Mouse (Mus musculus) embryonic facial prominence, embryonic 10.5 days (tissue): ENCODE data around the gene Creb1. TPM values are rescaled to one million over a fixed set of nuclear protein-coding genes. Genes with fewer than 3 reads are reported as not detected.

ENCODE experiments used
- DNase-seq: peaks from one replicate; pipeline ENCODE4 v3.0.0-alpha.2; 2017; ENCODE audit warnings: low spot score
- H3K27ac ChIP-seq: fragments of 300-500 bp; sonication (generic); replicated peaks from 2 replicates; pipeline ENCODE4 v1.5.1; 2016; ENCODE audit warnings: mild to moderate bottlenecking
- H3K27me3 ChIP-seq: fragments of 300-500 bp; sonication (generic); replicated peaks from 2 replicates; pipeline ENCODE4 v1.6.1; 2016; ENCODE audit warnings: low read depth, mild to moderate bottlenecking; ENCODE audit not compliant: poor library complexity, severe bottlenecking
- H3K36me3 ChIP-seq: fragments of 300-500 bp; sonication (generic); replicated peaks from 2 replicates; pipeline ENCODE4 v1.6.1; 2016; ENCODE audit warnings: mild to moderate bottlenecking, moderate library complexity
- H3K4me1 ChIP-seq: fragments of 300-500 bp; sonication (generic); 2 replicates; pipeline ENCODE4 v1.6.1; 2016
- H3K4me3 ChIP-seq: fragments of 300-500 bp; sonication (generic); 2 replicates; pipeline ENCODE4 v1.5.1; 2016; ENCODE audit warnings: mild to moderate bottlenecking, moderate library complexity
- H3K9me3 ChIP-seq: fragments of 300-500 bp; sonication (generic); 2 replicates; pipeline ENCODE4 v1.6.1; 2016; ENCODE audit warnings: mild to moderate bottlenecking
- WGBS: fragments of 180-500 bp; shearing (Covaris S2); methylation state at CpG from one replicate; pipeline ENCODE4 v1.1.7; 2016; 5-methylcytosine and 5-hydroxymethylcytosine counted together
- polyA plus RNA-seq: library from polyadenylated mRNA; unstranded; fragments of >200 nt; fragmentation: Nextera tagmentation; extraction: Ambion mirVana; gene quantifications from 2 replicates; pipeline ENCODE4 v1.2.1, GENCODE M21; 2016

The Creb1 gene
- 48.4 and 48.5 TPM in 2 replicates for polyA plus RNA-seq

- Histone ChIP-seq H3K4me3 (peak within 1 kb of the TSS; percentile 91), H3K36me3 (peaks cover 9% of the 10 kb centered on the region), H3K4me1 (peaks cover 32% of the 10 kb centered on the region), H3K27me3 (no peaks in the 10 kb centered on the region), H3K9me3 (no peaks in the 10 kb centered on the region), H3K27ac (peak within 1 kb of the TSS; percentile 98)
- peak; percentile 99 for DNase-seq
- 4% methylated on average over 119 of the region's 119 CpGs for WGBS
Observed at GRCm38 (mm10) chr1:64532589-64533470, at the start of gene Creb1. Gene Creb1 (plus strand): TSS chr1:64532645.

DNA sequence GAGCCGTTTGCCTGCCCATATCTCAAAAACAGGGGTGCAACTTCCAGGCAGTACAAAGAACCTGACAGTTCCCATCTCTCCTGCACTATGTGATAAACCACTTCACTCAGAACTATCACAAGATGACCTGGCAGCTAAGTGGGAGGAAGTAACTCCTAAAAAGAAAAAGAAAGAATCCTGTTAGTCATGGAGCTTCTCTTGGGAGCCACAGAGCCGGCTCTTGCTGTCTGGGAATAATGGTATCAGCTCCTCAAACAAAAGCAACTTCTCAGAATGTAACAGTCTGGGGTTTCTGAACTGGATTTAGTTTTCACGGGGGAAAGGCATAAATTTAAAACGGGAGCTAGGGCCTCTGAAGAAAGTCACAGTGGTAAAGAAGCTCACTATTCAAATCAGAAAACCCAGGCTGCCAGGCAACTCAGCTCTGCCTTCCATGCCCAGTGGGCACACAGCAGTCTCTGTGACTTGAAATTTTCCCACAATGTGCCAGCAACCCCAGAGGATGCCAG lies 43.9 kb upstream of the Creb1 start:
- DNase-seq = no peak
- Histone ChIP-seq H3K9me3 (no peaks in the 10 kb centered on the region), H3K36me3 (no peaks in the 10 kb centered on the region), H3K27me3 (no peaks in the 10 kb centered on the region), H3K27ac (no peak overlapping the region), H3K4me1 (no peaks in the 10 kb centered on the region), H3K4me3 (no peak overlapping the region)
- 41% methylated on average over 4 of the region's 4 CpGs for WGBS

GRCm38 (mm10) chr1:64496803-64497202 lies 35.6 kb upstream of the Creb1 start:
- no peaks in the 10 kb centered on the region for H3K4me1 ChIP-seq
- H3K27me3 ChIP-seq = no peaks in the 10 kb centered on the region
- no peaks in the 10 kb centered on the region for H3K9me3 ChIP-seq
- no peaks in the 10 kb centered on the region for H3K36me3 ChIP-seq
- no peak for DNase-seq
- no peak overlapping the region for H3K27ac ChIP-seq
- H3K4me3 ChIP-seq = no peak overlapping the region

GRCm38 (mm10) chr1:64501382-64502140 lies 30.9 kb upstream of the Creb1 start:
- no peaks in the 10 kb centered on the region for H3K36me3 ChIP-seq
- no peak overlapping the region for H3K27ac ChIP-seq
- no peaks in the 10 kb centered on the region for H3K4me1 ChIP-seq
- H3K4me3 ChIP-seq = no peak overlapping the region
- no peaks in the 10 kb centered on the region for H3K27me3 ChIP-seq
- no peak for DNase-seq
- H3K9me3 ChIP-seq = no peaks in the 10 kb centered on the region

- H3K27ac ChIP-seq = no peak overlapping the region
- H3K9me3 ChIP-seq = no peaks in the 10 kb centered on the region
- 86% methylated on average over 7 of the region's 7 CpGs for WGBS
- H3K4me3 ChIP-seq = no peak overlapping the region
- DNase-seq = no peak
- H3K36me3 ChIP-seq = no peaks in the 10 kb centered on the region
- no peaks in the 10 kb centered on the region for H3K27me3 ChIP-seq
- no peaks in the 10 kb centered on the region for H3K4me1 ChIP-seq
Observed at GRCm38 (mm10) chr1:64508479-64509096, 23.9 kb upstream of the Creb1 start.

DNA sequence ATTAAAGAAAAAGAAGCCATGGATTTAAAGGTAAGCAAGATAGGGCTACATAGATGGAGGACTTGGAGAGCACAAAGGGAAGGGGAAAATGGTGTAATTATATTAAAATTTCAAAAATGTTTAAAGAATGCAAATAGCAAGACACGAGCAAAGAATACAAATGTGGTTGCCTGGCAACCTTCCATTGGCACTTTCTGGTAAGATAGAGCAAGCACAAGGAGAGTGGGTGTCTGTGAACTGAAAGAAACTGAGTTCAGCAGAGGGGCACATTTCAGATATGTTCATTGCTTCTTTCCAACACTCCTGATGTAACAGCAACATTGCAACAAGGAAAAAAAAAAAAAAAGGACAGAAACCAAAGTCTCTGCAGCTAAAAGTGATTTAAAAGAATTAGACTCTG lies 22.8 kb upstream of the Creb1 start:
- Histone ChIP-seq H3K9me3 (no peaks in the 10 kb centered on the region), H3K36me3 (no peaks in the 10 kb centered on the region), H3K27me3 (no peaks in the 10 kb centered on the region), H3K4me3 (no peak overlapping the region), H3K27ac (no peak overlapping the region), H3K4me1 (no peaks in the 10 kb centered on the region)
- WGBS = 73% methylated on average over 1 of the region's 1 CpGs
- no peak for DNase-seq

- Histone ChIP-seq H3K27me3 (no peaks in the 10 kb centered on the region), H3K36me3 (no peaks in the 10 kb centered on the region), H3K4me1 (no peaks in the 10 kb centered on the region), H3K4me3 (no peak overlapping the region), H3K27ac (no peak overlapping the region), H3K9me3 (no peaks in the 10 kb centered on the region)
- WGBS = 90% methylated on average over 7 of the region's 7 CpGs
- no peak for DNase-seq
Observed at GRCm38 (mm10) chr1:64514184-64514583, 18.3 kb upstream of the Creb1 start.

- Histone ChIP-seq H3K4me3 (no peak overlapping the region), H3K36me3 (no peaks in the 10 kb centered on the region), H3K9me3 (no peaks in the 10 kb centered on the region), H3K27me3 (no peaks in the 10 kb centered on the region), H3K4me1 (no peaks in the 10 kb centered on the region), H3K27ac (no peak overlapping the region)
- DNase-seq = no peak
- 74% methylated on average over 3 of the region's 3 CpGs for WGBS
Observed at GRCm38 (mm10) chr1:64516593-64516992, 15.9 kb upstream of the Creb1 start.

- Histone ChIP-seq H3K27me3 (no peaks in the 10 kb centered on the region), H3K36me3 (no peaks in the 10 kb centered on the region), H3K9me3 (no peaks in the 10 kb centered on the region), H3K4me3 (no peak overlapping the region), H3K4me1 (no peaks in the 10 kb centered on the region), H3K27ac (no peak overlapping the region)
- DNase-seq = no peak
- WGBS = 81% methylated on average over 3 of the region's 3 CpGs
Observed at GRCm38 (mm10) chr1:64518480-64518879, 14.0 kb upstream of the Creb1 start.

DNA sequence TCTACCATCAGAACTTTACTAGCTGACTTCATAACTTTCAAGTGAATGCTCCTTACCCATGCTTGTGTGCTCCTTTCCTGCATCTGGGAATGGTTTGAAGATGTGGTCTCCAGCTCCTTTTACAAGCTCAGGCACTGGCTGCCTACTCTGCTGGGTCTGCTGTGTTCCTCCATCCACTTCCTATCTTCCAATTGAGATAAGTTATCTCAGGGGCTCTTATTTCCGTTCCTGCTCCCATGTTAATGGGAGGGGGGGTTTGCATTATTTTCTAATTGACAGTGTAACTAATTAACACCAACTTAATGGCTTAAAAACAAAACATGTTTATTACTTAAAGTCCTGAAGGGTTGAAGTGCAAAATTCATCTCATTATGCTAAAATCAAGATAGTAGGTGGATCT lies 13.1 kb upstream of the Creb1 start:
- 73% methylated on average over 1 of the region's 1 CpGs for WGBS
- Histone ChIP-seq H3K4me3 (no peak overlapping the region), H3K9me3 (no peaks in the 10 kb centered on the region), H3K36me3 (no peaks in the 10 kb centered on the region), H3K4me1 (no peaks in the 10 kb centered on the region), H3K27ac (no peak overlapping the region), H3K27me3 (no peaks in the 10 kb centered on the region)
- no peak for DNase-seq

GRCm38 (mm10) chr1:64519901-64520300 lies 12.5 kb upstream of the Creb1 start:
- no peaks in the 10 kb centered on the region for H3K27me3 ChIP-seq
- no peak overlapping the region for H3K4me3 ChIP-seq
- H3K9me3 ChIP-seq = no peaks in the 10 kb centered on the region
- H3K27ac ChIP-seq = no peak overlapping the region
- H3K4me1 ChIP-seq = no peaks in the 10 kb centered on the region
- DNase-seq = no peak
- H3K36me3 ChIP-seq = no peaks in the 10 kb centered on the region
- WGBS = 75% methylated on average over 1 of the region's 1 CpGs

GRCm38 (mm10) chr1:64521734-64522133 lies 10.7 kb upstream of the Creb1 start:
- H3K27ac ChIP-seq = no peak overlapping the region

More at GRCm38 (mm10) chr1:64521734-64522133, 10.7 kb upstream of the Creb1 start:
- H3K4me1 ChIP-seq = no peaks in the 10 kb centered on the region
- no peak overlapping the region for H3K4me3 ChIP-seq
- 81% methylated on average over 3 of the region's 3 CpGs for WGBS
- no peak for DNase-seq
- no peaks in the 10 kb centered on the region for H3K27me3 ChIP-seq
- H3K9me3 ChIP-seq = no peaks in the 10 kb centered on the region
- no peaks in the 10 kb centered on the region for H3K36me3 ChIP-seq
